Mouse (Mus musculus) forebrain, embryonic 13.5 days (tissue): ENCODE results near the gene Ppp2r5a. TPM values are rescaled to one million over a fixed set of nuclear protein-coding genes. Genes with fewer than 3 reads are reported as not detected.

Experiments
- ATAC-seq: fragments of 200-750 bp; cut with Nextera tagmentation; 2 replicates; pipeline ENCODE4 v1.8.0; 2017
- H3K27ac ChIP-seq: fragments of 300-500 bp; sonication (generic); 2 replicates; pipeline ENCODE4 v1.5.1; 2015; ENCODE audit warnings: inconsistent platforms, mild to moderate bottlenecking, moderate library complexity
- H3K27me3 ChIP-seq: fragments of 300-500 bp; sonication (generic); 2 replicates; pipeline ENCODE4 v1.6.1; 2015; ENCODE audit warnings: mild to moderate bottlenecking, inconsistent platforms
- H3K36me3 ChIP-seq: fragments of 300-500 bp; sonication (generic); 2 replicates; pipeline ENCODE4 v1.6.1; 2015; ENCODE audit warnings: mild to moderate bottlenecking, inconsistent platforms; ENCODE audit not compliant: poor library complexity, severe bottlenecking
- H3K4me1 ChIP-seq: fragments of 300-500 bp; sonication (generic); 2 replicates; pipeline ENCODE4 v1.6.1; 2015; ENCODE audit warnings: inconsistent platforms
- H3K4me2 ChIP-seq: fragments of 300-500 bp; sonication (generic); 2 replicates; pipeline ENCODE4 v1.6.1; 2015; ENCODE audit warnings: inconsistent platforms, mild to moderate bottlenecking, moderate library complexity
- H3K4me3 ChIP-seq: fragments of 300-500 bp; sonication (generic); 2 replicates; pipeline ENCODE4 v1.5.1; 2015; ENCODE audit warnings: mild to moderate bottlenecking, inconsistent platforms
- H3K9ac ChIP-seq: fragments of 300-500 bp; sonication (generic); 2 replicates; pipeline ENCODE4 v1.6.1; 2015; ENCODE audit warnings: mild to moderate bottlenecking, inconsistent platforms
- H3K9me3 ChIP-seq: fragments of 300-500 bp; sonication (generic); replicated peaks from 2 replicates; pipeline ENCODE4 v1.6.1; 2016; ENCODE audit warnings: inconsistent platforms
- WGBS: fragments of 180-500 bp; shearing (Covaris S2); methylation state at CpG from one replicate; pipeline ENCODE4 v1.1.7; 2015; 5-methylcytosine and 5-hydroxymethylcytosine counted together
- polyA plus RNA-seq: library from polyadenylated mRNA; unstranded; fragments of >200 nt; fragmentation: Nextera tagmentation; extraction: Ambion mirVana; gene quantifications from 2 replicates; pipeline ENCODE4 v1.2.1, GENCODE M21; 2015

Ppp2r5a gene
- polyA plus RNA-seq, 1 experiment from 2014 or later = 6.5 TPM

- H3K9me3 ChIP-seq = no peaks in the 10 kb centered on the region
- 0 out of 2 replicates have a peak, but pooled peaks cover 3% of the 10 kb centered on the region for H3K27me3 ChIP-seq
- H3K4me2 ChIP-seq = no peak overlapping the region
- no peak overlapping the region for H3K9ac ChIP-seq
- no peak for ATAC-seq
- 82% methylated on average over 4 of the region's 4 CpGs for WGBS
- no peak overlapping the region for H3K4me3 ChIP-seq
- H3K36me3 ChIP-seq = no peaks in the 10 kb centered on the region
- peaks cover 12% of the 10 kb centered on the region for H3K4me1 ChIP-seq
- H3K27ac ChIP-seq = no peak overlapping the region
Observed at GRCm38 (mm10) chr1:191313926-191314325, 89.1 kb downstream of the Ppp2r5a start.

GRCm38 (mm10) chr1:191313158-191313557 is 89.9 kb downstream of the Ppp2r5a start:
- 75% methylated on average over 6 of the region's 6 CpGs for WGBS

GRCm38 (mm10) chr1:191312513-191312941 is 90.5 kb downstream of the Ppp2r5a start:
- no peak overlapping the region for H3K27ac ChIP-seq
- H3K4me2 ChIP-seq = peak overlapping the region; percentile 63
- peaks cover 6% of the 10 kb centered on the region; the same call in 1 of the 2 replicates for H3K36me3 ChIP-seq
- WGBS = under 1% methylated on average over 14 of the region's 14 CpGs
- no peaks in the 10 kb centered on the region for H3K9me3 ChIP-seq
- H3K27me3 ChIP-seq = 0 out of 2 replicates have a peak, but pooled peaks cover 3% of the 10 kb centered on the region
- ATAC-seq = peak; percentile 89
- peaks cover 9% of the 10 kb centered on the region for H3K4me1 ChIP-seq
- H3K4me3 ChIP-seq = peak overlapping the region; percentile 49
- H3K9ac ChIP-seq = peak overlapping the region; percentile 62

More at GRCm38 (mm10) chr1:191313158-191313557, 89.9 kb downstream of the Ppp2r5a start:
- ATAC-seq = no peak
- no peak overlapping the region for H3K27ac ChIP-seq
- no peak overlapping the region for H3K4me3 ChIP-seq
- H3K4me2 ChIP-seq = peak overlapping the region; percentile 63
- H3K9me3 ChIP-seq = no peaks in the 10 kb centered on the region
- H3K4me1 ChIP-seq = peaks cover 12% of the 10 kb centered on the region
- H3K36me3 ChIP-seq = peaks cover 2% of the 10 kb centered on the region; the same call in 1 of the 2 replicates
- H3K9ac ChIP-seq = no peak overlapping the region
- 0 out of 2 replicates have a peak, but pooled peaks cover 3% of the 10 kb centered on the region for H3K27me3 ChIP-seq

- H3K4me2 ChIP-seq = no peak overlapping the region
- no peak overlapping the region for H3K27ac ChIP-seq
- no peak overlapping the region for H3K4me3 ChIP-seq
- H3K9ac ChIP-seq = no peak overlapping the region
- 0 out of 2 replicates have a peak, but pooled peaks cover 3% of the 10 kb centered on the region for H3K4me1 ChIP-seq
- 81% methylated on average over 4 of the region's 4 CpGs for WGBS
- H3K27me3 ChIP-seq = 0 out of 2 replicates have a peak, but pooled peaks cover 3% of the 10 kb centered on the region
- H3K36me3 ChIP-seq = peaks cover 9% of the 10 kb centered on the region; the same call in 1 of the 2 replicates
- H3K9me3 ChIP-seq = no peaks in the 10 kb centered on the region
- no peak for ATAC-seq
Observed at GRCm38 (mm10) chr1:191311296-191311898, 91.7 kb downstream of the Ppp2r5a start.

GRCm38 (mm10) chr1:191307766-191308455 is 95.2 kb downstream of the Ppp2r5a start:
- H3K36me3 ChIP-seq = peaks cover 11% of the 10 kb centered on the region; the same call in 1 of the 2 replicates
- no peak overlapping the region for H3K4me2 ChIP-seq
- no peak overlapping the region for H3K27ac ChIP-seq
- no peak for ATAC-seq
- H3K9ac ChIP-seq = no peak overlapping the region
- no peaks in the 10 kb centered on the region for H3K9me3 ChIP-seq
- no peaks in the 10 kb centered on the region for H3K27me3 ChIP-seq
- 0 out of 2 replicates have a peak, but pooled peaks cover 3% of the 10 kb centered on the region for H3K4me1 ChIP-seq
- 83% methylated on average over 9 of the region's 9 CpGs for WGBS
- no peak overlapping the region for H3K4me3 ChIP-seq

DNA sequence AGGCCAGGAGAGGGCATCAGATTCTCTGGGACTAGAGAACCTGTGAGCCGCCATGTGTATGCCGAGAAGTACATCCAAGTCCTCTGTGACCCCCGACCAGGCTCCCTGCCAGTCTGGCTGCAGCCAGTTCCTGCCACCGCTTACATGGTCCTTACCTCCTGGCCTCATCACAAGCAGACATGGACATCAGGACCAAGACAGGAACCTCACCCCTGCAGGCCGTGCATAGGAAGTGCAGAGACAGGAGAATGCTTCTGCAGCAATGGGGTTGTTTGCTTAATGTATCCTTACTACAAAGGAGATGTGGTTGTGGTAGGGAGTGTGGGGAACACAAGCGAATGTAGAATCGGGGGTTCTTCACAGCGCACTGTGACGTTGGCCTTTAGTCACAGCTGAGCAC is 96.8 kb downstream of the Ppp2r5a start:
- Histone ChIP-seq H3K4me1 (no peaks in the 10 kb centered on the region), H3K27ac (no peak overlapping the region), H3K4me2 (no peak overlapping the region), H3K4me3 (no peak overlapping the region), H3K9me3 (no peaks in the 10 kb centered on the region), H3K9ac (no peak overlapping the region), H3K27me3 (no peaks in the 10 kb centered on the region), H3K36me3 (peaks cover 11% of the 10 kb centered on the region; the same call in 1 of the 2 replicates)
- ATAC-seq = no peak
- 87% methylated on average over 9 of the region's 9 CpGs for whole genome bisulfite sequencing

GRCm38 (mm10) chr1:191305610-191306009 is 97.5 kb downstream of the Ppp2r5a start:
- 72% methylated on average over 7 of the region's 7 CpGs for WGBS
- Histone ChIP-seq H3K9ac (no peak overlapping the region), H3K27ac (no peak overlapping the region), H3K9me3 (no peaks in the 10 kb centered on the region), H3K27me3 (no peaks in the 10 kb centered on the region), H3K36me3 (peaks cover 11% of the 10 kb centered on the region; the same call in 1 of the 2 replicates), H3K4me2 (no peak overlapping the region), H3K4me3 (no peak overlapping the region), H3K4me1 (no peaks in the 10 kb centered on the region)
- no peak for ATAC-seq

- ATAC-seq = no peak
- Histone ChIP-seq H3K4me3 (no peak overlapping the region), H3K36me3 (peaks cover 11% of the 10 kb centered on the region; the same call in 1 of the 2 replicates), H3K27me3 (no peaks in the 10 kb centered on the region), H3K27ac (no peak overlapping the region), H3K4me1 (no peaks in the 10 kb centered on the region), H3K9me3 (no peaks in the 10 kb centered on the region), H3K9ac (no peak overlapping the region), H3K4me2 (no peak overlapping the region)
- WGBS = 79% methylated on average over 6 of the region's 6 CpGs
Observed at GRCm38 (mm10) chr1:191304216-191304615, 98.9 kb downstream of the Ppp2r5a start.

- Histone ChIP-seq H3K9me3 (no peaks in the 10 kb centered on the region), H3K36me3 (peaks cover 11% of the 10 kb centered on the region; the same call in 1 of the 2 replicates), H3K9ac (no peak overlapping the region), H3K4me3 (no peak overlapping the region), H3K4me2 (no peak overlapping the region), H3K27me3 (no peaks in the 10 kb centered on the region), H3K4me1 (no peaks in the 10 kb centered on the region), H3K27ac (no peak overlapping the region)
- 69% methylated on average over 3 of the region's 3 CpGs for WGBS
- ATAC-seq = no peak
Observed at GRCm38 (mm10) chr1:191303736-191304135, 99.3 kb downstream of the Ppp2r5a start.

Other genes starting within 250 kb of the Ppp2r5a start
- gene Fam71a, start 238.5 kb downstream of the Ppp2r5a start, polyA plus RNA-seq = not detected in 2 replicates
- gene Atf3, start 185.2 kb downstream of the Ppp2r5a start, polyA plus RNA-seq = 1.0 and 1.4 TPM in 2 replicates
- 66.3 and 69.3 TPM in 2 replicates for gene Nenf, start 85.1 kb downstream of the Ppp2r5a start, polyA plus RNA-seq
- gene Tmem206, start 77.4 kb downstream of the Ppp2r5a start, polyA plus RNA-seq = 41.3 and 43.9 TPM in 2 replicates
- gene Dtl, start 172.3 kb upstream of the Ppp2r5a start, polyA plus RNA-seq = 44.4 and 51.0 TPM in 2 replicates
- gene Ints7, start 172.4 kb upstream of the Ppp2r5a start, polyA plus RNA-seq = 57.9 and 62.9 TPM in 2 replicates